In genomic region chr11:82933186-82933585, GRCm38 (mm10) we compare ENCODE assay signal across 9 mouse cellular contexts. TPM values are rescaled to one million over a fixed set of nuclear protein-coding genes. Genes with fewer than 3 reads are reported as not detected.
DNase-seq lines count a peak whose midpoint lies in the region; ATAC-seq and TF ChIP-seq lines count a peak whose summit lies in the region.
"Had no signal": no experiment of that assay in that cellular context is flagged by ENCODE, and none has a peak within 500 bp of the region (broad histone marks: within the 10 kb centered on the region; RNA-seq: fewer than 3 reads in every experiment).

No protein-coding gene starts in this region.

- H3K27ac ChIP-seq in heart, embryonic 14.5 days (replicated peaks in 1 of 2; ENCODE audit: control insufficient read depth in 1 of 2, insufficient read depth in 1 of 2, low read depth in 2 of 2, low read length in 2 of 2), result peak overlapping the region in 1 of 2 experiments; percentile 19; a peak in 1 of 4 replicates
- no peak overlapping the region for H3K27ac ChIP-seq in ES-E14 (ENCODE audit: insufficient read depth, low read depth, low read length, poor library complexity, severe bottlenecking)
- H3K27ac ChIP-seq in hindbrain, embryonic 10.5 days, result no peak overlapping the region
- H3K27ac ChIP-seq in liver, postnatal 0 days (ENCODE audit: low read depth), result no peak overlapping the region

- peak overlapping the region; percentile 74 for H3K4me2 ChIP-seq in heart, embryonic 14.5 days (ENCODE audit: low read length)
- H3K4me2 ChIP-seq in liver, postnatal 0 days (ENCODE audit: low read depth, low read length), result peak overlapping the region; percentile 70

- no peak for TF ChIP-seq EP300 in liver, postnatal 0 days (IDR thresholded peaks at IDR 0.05; ENCODE audit: low read depth)

- TF ChIP-seq CTCF in liver, postnatal 0 days (IDR thresholded peaks at IDR 0.05; ENCODE audit: low read depth), result no peak

- peak overlapping the region; percentile 49 to 53 for H3K4me3 ChIP-seq in heart, embryonic 14.5 days (ENCODE audit: control insufficient read depth in 1 of 2, insufficient read depth in 1 of 2, low read depth in 1 of 2, low read length in 2 of 2)
- H3K4me3 ChIP-seq in ES-E14 (ENCODE audit: insufficient read depth in 1 of 2, low read depth in 1 of 2, low read length in 2 of 2, poor library complexity in 1 of 2, severe bottlenecking in 1 of 2), result peak overlapping the region; percentile 24 to 47
- peak overlapping the region; percentile 60 for H3K4me3 ChIP-seq in hindbrain, embryonic 10.5 days
- peak overlapping the region; percentile 49 for H3K4me3 ChIP-seq in liver, postnatal 0 days (ENCODE audit: low read depth, low read length)

- 49% methylated on average over 29 of the region's 29 CpGs for WGBS in heart, embryonic 14.5 days
- 1% methylated on average over 29 of the region's 29 CpGs for WGBS in hindbrain, embryonic 10.5 days
- 3% methylated on average over 29 of the region's 29 CpGs for WGBS in liver, postnatal 0 days (ENCODE audit: insufficient replicate concordance)

- H3K9ac ChIP-seq in heart, embryonic 14.5 days (ENCODE audit: low read length), result peak overlapping the region; percentile 61
- H3K9ac ChIP-seq in ES-E14 (ENCODE audit: insufficient read depth, low read depth, low read length, poor library complexity, severe bottlenecking), result peak overlapping the region; percentile 71
- 0 out of 2 replicates have a peak overlapping the region, but pooled peaks have one; percentile 16 for H3K9ac ChIP-seq in liver, postnatal 0 days (replicated peaks)

- in situ Hi-C loops in ES-E14 (cut with MboI; ENCODE audit: low sequenced_read_pairs in 2 of 2, unreplicated experiment in 2 of 2), result no loop called here

- no peaks in the 10 kb centered on the region; the same call in 1 of the 2 replicates for H3K9me3 ChIP-seq in heart, embryonic 14.5 days (ENCODE audit: control insufficient read depth, low read length)
- no peaks in the 10 kb centered on the region for H3K9me3 ChIP-seq in ES-E14 (ENCODE audit: control insufficient read depth, insufficient read depth, low read depth, low read length)
- H3K9me3 ChIP-seq in hindbrain, embryonic 10.5 days, result no peaks in the 10 kb centered on the region
- no peaks in the 10 kb centered on the region for H3K9me3 ChIP-seq in liver, postnatal 0 days (ENCODE audit: low read length)

- H3K36me3 ChIP-seq in heart, embryonic 14.5 days (ENCODE audit: control insufficient read depth, insufficient read depth, low read length), result peaks cover 75% of the 10 kb centered on the region
- no peaks in the 10 kb centered on the region for H3K36me3 ChIP-seq in ES-E14 (ENCODE audit: control insufficient read depth, insufficient read depth, low read length, poor library complexity, severe bottlenecking)
- H3K36me3 ChIP-seq in hindbrain, embryonic 10.5 days, result no peaks in the 10 kb centered on the region
- no peaks in the 10 kb centered on the region for H3K36me3 ChIP-seq in liver, postnatal 0 days (replicated peaks; ENCODE audit: insufficient read depth, low read length)

- ATAC-seq in heart, embryonic 14.5 days (ENCODE audit: insufficient number of reproducible peaks, insufficient read depth, low FRiP score, low read depth), result no peak
- no peak for ATAC-seq in liver, postnatal 0 days

- no peak for DNase-seq in heart, adult 11 months
- DNase-seq in ES-E14 (ENCODE audit: low read depth, low spot score), result no peak
- no peak for DNase-seq in hindbrain, embryonic 10.5 days (ENCODE audit: low spot score)
- DNase-seq in liver, postnatal 0 days, result no peak
- no peak for DNase-seq in adrenal gland, adult 2 months
- DNase-seq in urinary bladder, postnatal 14 days (ENCODE audit: low spot score), result no peak
- DNase-seq in right cerebral cortex, adult 18-20 months, result no peak

- H3K4me1 ChIP-seq in heart, embryonic 14.5 days (ENCODE audit: control insufficient read depth in 2 of 2, insufficient read depth in 2 of 2, low read length in 2 of 2), result peaks cover 0 to 5% of the 10 kb centered on the region in 2 experiments; a peak in 1 of 4 replicates
- peaks cover 0 to 5% of the 10 kb centered on the region in 2 experiments; a peak in 1 of 4 replicates for H3K4me1 ChIP-seq in ES-E14 (ENCODE audit: control insufficient read depth in 2 of 2, insufficient read depth in 2 of 2, low read length in 2 of 2, poor library complexity in 1 of 2)
- H3K4me1 ChIP-seq in hindbrain, embryonic 10.5 days (replicated peaks), result peaks cover 22% of the 10 kb centered on the region
- H3K4me1 ChIP-seq in liver, postnatal 0 days (ENCODE audit: insufficient read depth), result peaks cover 2% of the 10 kb centered on the region; the same call in 1 of the 2 replicates

- 0 out of 2 replicates have a peak, but pooled peaks cover 4% of the 10 kb centered on the region for H3K27me3 ChIP-seq in heart, embryonic 14.5 days (ENCODE audit: control insufficient read depth, insufficient read depth, low read length)
- H3K27me3 ChIP-seq in hindbrain, embryonic 10.5 days (ENCODE audit: insufficient read depth, poor library complexity, severe bottlenecking), result peaks cover 90% of the 10 kb centered on the region
- peaks cover 75% of the 10 kb centered on the region for H3K27me3 ChIP-seq in liver, postnatal 0 days (ENCODE audit: insufficient read depth, low read length)

TF ChIP-seq in ES-E14, 5 proteins besides CTCF, POLR2A, EP300 and RAD21:
- TF ChIP-seq CHD2 (IDR thresholded peaks at IDR 0.05; ENCODE audit: low read depth, low read length) (no peak), ZC3H11A (IDR thresholded peaks at IDR 0.05; ENCODE audit: borderline replicate concordance, low read depth, low read length) (no peak), HCFC1 (IDR thresholded peaks at IDR 0.05; ENCODE audit: borderline replicate concordance, insufficient read depth, low read length) (no peak), MAFK (IDR thresholded peaks at IDR 0.05; ENCODE audit: insufficient read depth, low read depth, low read length) (no peak), ZNF384 (IDR thresholded peaks at IDR 0.05; ENCODE audit: low read depth, low read length) (no peak)

RNA-seq across cellular contexts. Expression of gene Slfn5, which starts 18.0 kb away (rescaled TPM):
- polyA plus RNA-seq in heart, embryonic 14.5 days (2014; fragmentation: Nextera tagmentation; extraction: Ambion mirVana), result 6.2 and 6.8 TPM in 2 replicates
- 9.4 and 12.1 TPM in 2 replicates for total RNA-seq in ES-E14 (2012; rRNA removed)
- polyA plus RNA-seq in hindbrain, embryonic 10.5 days (2016; fragmentation: Nextera tagmentation; extraction: Ambion mirVana), result 0.11 and 0.48 TPM in 2 replicates
- 4.5 and 5.1 TPM in 2 replicates for polyA plus RNA-seq in liver, postnatal 0 days (2015; fragmentation: Nextera tagmentation; extraction: Ambion mirVana)
- total RNA-seq in adrenal gland, adult 2 months (2021), result 10 to 100 TPM; 28.3 to 32.7 TPM
- 2.2 and 2.3 TPM in 2 replicates for polyA plus RNA-seq in adrenal gland, adult 2 months (2012; rRNA removed)

RNA-seq across cellular contexts. Expression of gene Unc45b, which starts 22.8 kb away (rescaled TPM):
- polyA plus RNA-seq in heart, embryonic 14.5 days (2014; fragmentation: Nextera tagmentation; extraction: Ambion mirVana), result 206 and 211 TPM in 2 replicates
- total RNA-seq in ES-E14 (2012; rRNA removed), result 2.3 and 3.6 TPM in 2 replicates
- 0.22 and 0.60 TPM in 2 replicates for polyA plus RNA-seq in hindbrain, embryonic 10.5 days (2016; fragmentation: Nextera tagmentation; extraction: Ambion mirVana)
- 1.6 TPM in 2 replicates for polyA plus RNA-seq in liver, postnatal 0 days (2015; fragmentation: Nextera tagmentation; extraction: Ambion mirVana)
- total RNA-seq in adrenal gland, adult 2 months (2021), result 10 to 100 TPM in 1 of 2 experiments, 1 to 10 TPM in 1; 5.2 to 14.3 TPM
- polyA plus RNA-seq in adrenal gland, adult 2 months (2012; rRNA removed), result 4.6 and 5.7 TPM in 2 replicates

RNA-seq across cellular contexts. Expression of gene Nle1, which starts 25.0 kb away (rescaled TPM):
- polyA plus RNA-seq in heart, embryonic 14.5 days (2014; fragmentation: Nextera tagmentation; extraction: Ambion mirVana), result 18.8 and 19.0 TPM in 2 replicates
- total RNA-seq in ES-E14 (2012; rRNA removed), result 61.5 and 97.9 TPM in 2 replicates
- polyA plus RNA-seq in hindbrain, embryonic 10.5 days (2016; fragmentation: Nextera tagmentation; extraction: Ambion mirVana), result 37.0 and 41.3 TPM in 2 replicates
- polyA plus RNA-seq in liver, postnatal 0 days (2015; fragmentation: Nextera tagmentation; extraction: Ambion mirVana), result 9.1 and 9.2 TPM in 2 replicates
- 10 to 100 TPM; 16.6 to 17.0 TPM for total RNA-seq in adrenal gland, adult 2 months (2021)
- 33.1 and 34.4 TPM in 2 replicates for polyA plus RNA-seq in adrenal gland, adult 2 months (2012; rRNA removed)

RNA-seq across cellular contexts. Expression of gene Fndc8, which starts 41.3 kb away (rescaled TPM):
- 0.09 and 0.35 TPM in 2 replicates for polyA plus RNA-seq in heart, embryonic 14.5 days (2014; fragmentation: Nextera tagmentation; extraction: Ambion mirVana)
- 0.16 TPM in 1 of 2 replicates, not detected in the other for total RNA-seq in ES-E14 (2012; rRNA removed)
- polyA plus RNA-seq in hindbrain, embryonic 10.5 days (2016; fragmentation: Nextera tagmentation; extraction: Ambion mirVana), result 0.19 and 0.31 TPM in 2 replicates
- 0.28 and 0.30 TPM in 2 replicates for polyA plus RNA-seq in liver, postnatal 0 days (2015; fragmentation: Nextera tagmentation; extraction: Ambion mirVana)
- under 1 TPM in 1 of 2 experiments, not detected in 1; 0.24 TPM for total RNA-seq in adrenal gland, adult 2 months (2021)
- polyA plus RNA-seq in adrenal gland, adult 2 months (2012; rRNA removed), result 0.24 and 0.44 TPM in 2 replicates
- total RNA-seq: hematopoietic stem cell, adult 5-6 weeks had no signal

RNA-seq across cellular contexts. Expression of gene Rad51d, which starts 42.8 kb away (rescaled TPM):
- polyA plus RNA-seq in heart, embryonic 14.5 days (2014; fragmentation: Nextera tagmentation; extraction: Ambion mirVana), result 15.0 and 15.8 TPM in 2 replicates
- 8.2 and 9.1 TPM in 2 replicates for total RNA-seq in ES-E14 (2012; rRNA removed)
- 15.1 and 17.3 TPM in 2 replicates for polyA plus RNA-seq in hindbrain, embryonic 10.5 days (2016; fragmentation: Nextera tagmentation; extraction: Ambion mirVana)
- polyA plus RNA-seq in liver, postnatal 0 days (2015; fragmentation: Nextera tagmentation; extraction: Ambion mirVana), result 3.4 and 4.4 TPM in 2 replicates
- total RNA-seq in adrenal gland, adult 2 months (2021), result 10 to 100 TPM in 1 of 2 experiments, 1 to 10 TPM in 1; 9.3 to 16.7 TPM
- polyA plus RNA-seq in adrenal gland, adult 2 months (2012; rRNA removed), result 8.8 and 9.4 TPM in 2 replicates

Comparison
In these comparisons a context has a peak if more than half of its experiments do, and no peak if none do; other contexts are left out.
1. H3K9ac ChIP-seq: peak in every context shown above with its lines; median percentile 71 in ES-E14; 61 in heart, embryonic 14.5 days; 16 in liver, postnatal 0 days.
2. RNA of gene Unc45b, which starts 22.8 kb away (polyA plus RNA-seq): 206 to 211 TPM in heart, embryonic 14.5 days; 4.6 to 5.7 TPM in adrenal gland, adult 2 months, 1.6 TPM in liver, postnatal 0 days and 0.22 to 0.60 TPM in hindbrain, embryonic 10.5 days; every median in the first group is over 10 times any median in the second.
3. Peak in every context shown above with its lines, with median percentiles within 50 percentile points of each other: H3K4me3 ChIP-seq.